Mouse (Mus musculus): Measurements from ENCODE around the gene Exoc3. TPM values are rescaled to one million over a fixed set of nuclear protein-coding genes. Genes with fewer than 3 reads are reported as not detected.
A peak's percentile ranks its signal among the peaks of the same experiment; 100 is the strongest.

Gene Exoc3
- polyA plus RNA-seq, 1 experiment from 2014 or later = 89.2 TPM

DNA sequence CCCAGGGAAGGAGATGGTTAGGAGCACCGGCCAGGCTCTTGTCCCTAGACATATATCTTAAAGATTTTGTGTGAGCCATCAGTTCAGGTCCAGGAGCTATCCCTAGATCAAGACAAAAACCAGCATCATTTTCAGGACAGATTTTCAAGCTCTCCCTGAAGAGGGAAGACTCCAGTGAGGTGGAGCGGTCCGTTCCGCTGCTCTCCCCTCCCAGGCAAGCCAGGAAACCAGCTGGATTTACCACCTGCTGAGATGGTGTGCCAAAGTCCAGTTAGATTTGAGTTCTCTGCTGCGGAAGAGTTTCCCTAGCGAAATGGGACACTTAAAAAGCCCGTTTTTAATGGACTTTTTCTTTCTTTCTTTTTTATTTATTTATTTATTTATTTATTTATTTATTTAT is 81.0 kb downstream of the Exoc3 start:
- WGBS = 69% methylated on average over 7 of the region's 7 CpGs
- Histone ChIP-seq H3K4me2 (replicated peaks) (no peak overlapping the region), H3K27me3 (peaks cover 20% of the 10 kb centered on the region), H3K9ac (replicated peaks) (no peak overlapping the region), H3K27ac (replicated peaks) (no peak overlapping the region), H3K4me1 (no peaks in the 10 kb centered on the region), H3K9me3 (no peaks in the 10 kb centered on the region), H3K36me3 (no peaks in the 10 kb centered on the region), H3K4me3 (no peak overlapping the region)
- no peak for ATAC-seq (ENCODE audit: low FRiP score, low read depth)

- no peaks in the 10 kb centered on the region for H3K9me3 ChIP-seq
- H3K4me2 ChIP-seq (replicated peaks) = no peak overlapping the region
- no peak overlapping the region for H3K9ac ChIP-seq (replicated peaks)
- ATAC-seq (ENCODE audit: low FRiP score, low read depth) = no peak
- no peak overlapping the region for H3K27ac ChIP-seq (replicated peaks)
- 67% methylated on average over 3 of the region's 3 CpGs for WGBS
- no peak overlapping the region for H3K4me3 ChIP-seq
- no peaks in the 10 kb centered on the region for H3K36me3 ChIP-seq
- H3K4me1 ChIP-seq = peaks cover 7% of the 10 kb centered on the region
- peaks cover 54% of the 10 kb centered on the region for H3K27me3 ChIP-seq
These were observed 85.9 kb downstream of the Exoc3 start for GRCm38 (mm10) chr13:74122632-74123031.

DNA sequence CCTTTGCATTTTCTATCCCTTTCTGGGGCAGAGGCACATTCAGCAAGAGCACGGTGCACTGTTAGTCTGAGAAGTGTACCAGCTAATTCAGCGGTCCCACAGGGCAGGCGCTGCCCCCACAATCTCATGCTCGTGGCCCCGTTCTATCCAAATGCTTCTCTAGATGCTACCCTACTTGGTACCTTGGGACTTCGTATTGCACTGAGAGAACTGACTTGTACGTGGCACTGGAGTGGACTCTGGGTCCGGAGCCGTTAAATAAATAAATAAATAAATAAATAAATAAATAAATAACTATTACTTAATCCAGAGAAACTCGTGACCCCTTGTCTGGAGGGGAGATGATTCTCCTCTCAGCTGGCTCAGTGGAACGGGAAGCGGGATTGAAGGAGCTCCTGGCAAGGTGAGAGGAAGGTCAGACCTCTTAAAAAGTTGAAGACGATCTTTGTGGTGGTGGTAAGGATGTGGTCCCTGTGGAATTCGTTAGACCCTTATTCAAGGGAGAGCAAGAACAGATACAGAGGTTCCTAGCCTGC is 86.7 kb downstream of the Exoc3 start:
- Histone ChIP-seq H3K9me3 (no peaks in the 10 kb centered on the region), H3K4me3 (no peak overlapping the region; the same call in 1 of the 2 replicates), H3K9ac (replicated peaks) (no peak overlapping the region), H3K36me3 (no peaks in the 10 kb centered on the region), H3K27me3 (peaks cover 54% of the 10 kb centered on the region), H3K4me2 (replicated peaks) (peak overlapping the region; percentile 61; the same call in 1 of the 2 replicates), H3K27ac (replicated peaks) (no peak overlapping the region), H3K4me1 (peaks cover 7% of the 10 kb centered on the region)
- 35% methylated on average over 14 of the region's 14 CpGs for WGBS
- ATAC-seq (ENCODE audit: low FRiP score, low read depth) = no peak

GRCm38 (mm10) chr13:74121141-74121602 is 87.4 kb downstream of the Exoc3 start, which contains the start of gene Slc9a3:
Slc9a3 (plus strand) TSS chr13:74121457.
- H3K4me3 ChIP-seq = peak within 1 kb of the TSS; percentile 40
- H3K4me2 ChIP-seq (replicated peaks) = peak within 1 kb of the TSS; percentile 61
- H3K36me3 ChIP-seq = no peaks in the 10 kb centered on the region
- H3K27ac ChIP-seq (replicated peaks) = no peak within 1 kb of the TSS
- H3K27me3 ChIP-seq = peaks cover 54% of the 10 kb centered on the region
- 0 out of 2 replicates have a peak within 1 kb of the TSS, but pooled peaks have one; percentile 7 for H3K9ac ChIP-seq (replicated peaks)
- peaks cover 7% of the 10 kb centered on the region for H3K4me1 ChIP-seq
- ATAC-seq (ENCODE audit: low FRiP score, low read depth) = peak; percentile 34; the same call in 1 of the 2 replicates
- no peaks in the 10 kb centered on the region for H3K9me3 ChIP-seq
- 0% methylated on average over 35 of the region's 35 CpGs for WGBS

Other genes starting within 250 kb of the Exoc3 start
- not detected in 2 replicates for gene Zdhhc11, start 244.9 kb downstream of the Exoc3 start, polyA plus RNA-seq (2016; fragmentation: Nextera tagmentation; extraction: Ambion mirVana)
- gene Tppp, start 199.3 kb downstream of the Exoc3 start, polyA plus RNA-seq (2016; fragmentation: Nextera tagmentation; extraction: Ambion mirVana) = 4.2 and 4.5 TPM in 2 replicates
- 16.9 and 18.6 TPM in 2 replicates for gene Cep72, start 146.4 kb downstream of the Exoc3 start, polyA plus RNA-seq (2016; fragmentation: Nextera tagmentation; extraction: Ambion mirVana)
- gene Slc9a3, start 87.3 kb downstream of the Exoc3 start, polyA plus RNA-seq (2016; fragmentation: Nextera tagmentation; extraction: Ambion mirVana) = 0.04 TPM in 2 replicates
- 1.1 and 1.7 TPM in 2 replicates for gene Ahrr, start 83.6 kb upstream of the Exoc3 start, polyA plus RNA-seq (2016; fragmentation: Nextera tagmentation; extraction: Ambion mirVana)
- gene Pdcd6, start 108.8 kb upstream of the Exoc3 start, polyA plus RNA-seq (2016; fragmentation: Nextera tagmentation; extraction: Ambion mirVana) = 103 and 114 TPM in 2 replicates
- gene Sdha, start 141.5 kb upstream of the Exoc3 start, polyA plus RNA-seq (2016; fragmentation: Nextera tagmentation; extraction: Ambion mirVana) = 219 and 223 TPM in 2 replicates
- gene Ccdc127, start 141.6 kb upstream of the Exoc3 start, polyA plus RNA-seq (2016; fragmentation: Nextera tagmentation; extraction: Ambion mirVana) = 57.5 and 59.2 TPM in 2 replicates
- gene Lrrc14b, start 155.3 kb upstream of the Exoc3 start, polyA plus RNA-seq (2016; fragmentation: Nextera tagmentation; extraction: Ambion mirVana) = not detected in 2 replicates
- gene Zfp72, start 182.1 kb upstream of the Exoc3 start, polyA plus RNA-seq (2016; fragmentation: Nextera tagmentation; extraction: Ambion mirVana) = 3.5 and 3.7 TPM in 2 replicates
- 95.2 and 103 TPM in 2 replicates for gene Ftl1-ps1, start 191.0 kb upstream of the Exoc3 start, polyA plus RNA-seq (2016; fragmentation: Nextera tagmentation; extraction: Ambion mirVana)

Measured in midbrain, embryonic 12.5 days (tissue).